Mouse (Mus musculus) lung, adult 2 months (tissue): ENCODE measurements at regions not wholly inside any gene's neighbourhood (a gene's known extent, or its start where the extent isn't known, plus 50 kb on each side); places are given as distances from the start of the nearest gene placed in this dataset.

ENCODE experiments used
- DNase-seq: peaks from one replicate; pipeline ENCODE4 v3.0.0; 2022
- H3K4me1 ChIP-seq: fragments of 200-500 bp; 2 replicates; pipeline ENCODE4 v1.6.1; 2011; ENCODE audit warnings: low read length; ENCODE audit not compliant: control insufficient read depth, insufficient read depth
- H3K4me3 ChIP-seq: fragments of 200-500 bp; replicated peaks from 2 replicates; pipeline ENCODE3; 2011; ENCODE audit warnings: low read depth, mild to moderate bottlenecking, control low read depth, low read length; ENCODE audit errors: extremely low read depth
- CTCF ChIP-seq: fragments of 200-500 bp; IDR thresholded peaks from 2 replicates; pipeline ENCODE4 v1.5.1; 2011; ENCODE audit warnings: mild to moderate bottlenecking, low read length, control low read depth; ENCODE audit not compliant: insufficient read depth
- POLR2A ChIP-seq: fragments of 200-500 bp; IDR thresholded peaks from 2 replicates; pipeline ENCODE4 v1.6.1; 2011; ENCODE audit warnings: low read depth, mild to moderate bottlenecking, control low read depth, low read length, borderline replicate concordance; ENCODE audit errors: extremely low read depth
- WGBS: fragments of 180-500 bp; shearing (Covaris S2); methylation state at CpG from one replicate; pipeline ENCODE4 v1.1.7; 2018; 5-methylcytosine and 5-hydroxymethylcytosine counted together

DNA sequence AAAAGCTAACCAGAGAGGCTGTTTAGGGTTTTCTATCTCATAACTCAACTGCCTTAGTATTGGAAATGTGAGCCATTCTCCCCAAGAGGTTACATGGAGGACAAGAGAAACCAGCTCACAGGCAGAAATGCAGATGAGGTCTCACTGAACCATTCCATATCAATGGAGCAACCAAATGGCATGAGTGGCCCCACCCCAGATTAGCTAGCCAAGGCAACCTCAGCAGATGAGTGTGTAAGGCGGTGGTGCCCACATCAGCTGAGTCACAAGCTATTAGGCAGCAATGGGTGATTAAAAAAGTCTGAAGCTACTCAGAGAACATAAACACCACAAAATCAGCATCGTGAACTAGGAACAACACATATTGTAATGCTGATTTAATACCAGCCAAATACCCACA lies 133.2 kb downstream of the Lpin1 start:
- TF ChIP-seq POLR2A: no peak
- no peak for TF ChIP-seq CTCF
- Histone ChIP-seq H3K4me1 (no peaks in the 10 kb centered on the region), H3K4me3 (no peak overlapping the region)
- WGBS: 71% methylated on average over 2 of the region's 2 CpGs
- no peak for DNase-seq

DNA sequence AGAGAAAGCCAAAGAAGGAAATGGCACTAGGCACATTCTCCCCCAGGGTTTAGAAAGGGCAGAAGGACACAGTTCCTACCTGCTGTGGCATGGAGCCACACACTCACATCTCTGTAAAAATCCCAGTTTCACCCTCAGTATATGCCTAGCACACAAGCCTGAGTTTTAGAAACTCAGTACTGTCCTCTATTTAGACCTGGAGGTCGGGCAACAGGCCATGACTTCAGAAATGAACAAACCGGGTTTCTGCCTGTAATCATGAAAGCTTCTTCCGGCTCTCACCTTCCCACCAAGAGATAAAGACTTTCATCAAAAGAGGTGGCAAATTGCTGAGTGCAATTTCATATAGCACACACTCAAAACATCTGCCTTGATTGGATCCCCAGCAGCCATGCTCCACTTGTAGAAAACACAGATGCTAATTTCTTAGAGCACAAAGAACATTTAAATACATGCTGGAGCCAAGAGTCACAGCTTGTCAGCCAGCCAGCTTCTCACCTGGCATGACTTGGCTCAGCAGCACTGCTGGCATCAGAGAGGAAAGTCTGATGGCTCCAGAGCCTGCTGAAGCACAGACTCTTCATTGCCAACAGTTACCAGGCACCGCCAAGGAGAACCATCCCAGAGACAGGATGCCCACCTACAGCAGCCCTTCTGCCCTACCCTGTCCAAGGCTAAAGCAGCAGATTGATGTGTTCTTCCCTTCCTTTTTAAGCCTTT lies 136.2 kb downstream of the Lpin1 start:
- 72% methylated on average over 4 of the region's 4 CpGs for WGBS
- H3K4me1 ChIP-seq: no peaks in the 10 kb centered on the region
- no peak for DNase-seq
- no peak for TF ChIP-seq POLR2A
- TF ChIP-seq CTCF: no peak
- no peak overlapping the region for H3K4me3 ChIP-seq

DNA sequence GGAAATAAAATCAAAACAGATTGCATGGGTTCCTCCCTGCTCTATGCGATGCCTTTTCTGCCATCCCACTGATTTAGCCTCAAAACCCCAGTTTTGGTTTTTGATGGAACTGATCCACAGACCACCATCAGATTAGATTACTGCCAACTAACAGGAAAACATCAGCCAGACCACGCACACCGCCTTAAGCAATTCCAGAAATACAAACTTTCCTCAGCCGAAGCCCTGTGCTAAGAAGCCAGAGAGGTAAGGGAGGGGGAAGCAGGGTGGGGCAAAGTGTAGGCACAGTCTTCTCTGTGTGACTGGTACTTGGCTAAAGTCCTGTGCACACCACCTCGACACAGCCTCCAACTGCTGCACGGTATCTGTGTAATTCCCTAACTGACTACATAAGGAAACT lies 153.3 kb downstream of the Lpin1 start:
- TF ChIP-seq CTCF: no peak
- no peak for TF ChIP-seq POLR2A
- 84% methylated on average over 6 of the region's 6 CpGs for WGBS
- no peak for DNase-seq
- Histone ChIP-seq H3K4me1 (no peaks in the 10 kb centered on the region), H3K4me3 (no peak overlapping the region)

DNA sequence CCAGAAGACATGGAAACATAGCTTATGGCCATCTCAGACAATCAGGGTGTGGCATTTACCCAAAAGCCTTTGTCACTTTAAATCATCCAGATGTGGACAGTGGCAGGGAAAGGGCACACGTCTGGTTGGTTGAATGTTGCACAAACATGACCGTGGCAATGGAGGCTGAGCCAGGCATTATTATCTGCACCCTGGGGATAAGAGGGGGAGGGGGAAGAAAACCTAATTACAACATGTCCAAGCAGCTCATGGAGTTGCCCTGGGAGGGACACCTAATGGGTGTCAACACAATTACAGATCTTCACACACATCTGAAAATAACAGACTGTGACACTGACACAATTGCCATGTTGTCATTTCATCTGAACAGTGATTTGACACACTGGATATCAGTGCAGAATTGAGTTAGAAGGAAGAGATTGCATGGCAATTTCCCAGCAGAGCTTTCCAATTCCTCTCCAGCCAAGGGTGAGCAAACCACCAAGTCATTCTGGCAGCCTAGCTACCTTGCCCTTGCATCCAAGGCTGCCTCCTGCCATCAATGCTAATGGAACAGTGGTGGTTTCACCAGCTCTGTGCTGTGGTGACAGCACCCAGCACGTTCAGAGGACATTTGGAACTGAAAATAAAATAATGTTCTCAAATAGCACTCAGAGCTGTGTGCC lies 159.9 kb downstream of the Lpin1 start:
- Histone ChIP-seq H3K4me3 (no peak overlapping the region), H3K4me1 (no peaks in the 10 kb centered on the region)
- WGBS: 50% methylated on average over 3 of the region's 3 CpGs
- DNase-seq: no peak
- no peak for TF ChIP-seq POLR2A
- TF ChIP-seq CTCF: no peak

DNA sequence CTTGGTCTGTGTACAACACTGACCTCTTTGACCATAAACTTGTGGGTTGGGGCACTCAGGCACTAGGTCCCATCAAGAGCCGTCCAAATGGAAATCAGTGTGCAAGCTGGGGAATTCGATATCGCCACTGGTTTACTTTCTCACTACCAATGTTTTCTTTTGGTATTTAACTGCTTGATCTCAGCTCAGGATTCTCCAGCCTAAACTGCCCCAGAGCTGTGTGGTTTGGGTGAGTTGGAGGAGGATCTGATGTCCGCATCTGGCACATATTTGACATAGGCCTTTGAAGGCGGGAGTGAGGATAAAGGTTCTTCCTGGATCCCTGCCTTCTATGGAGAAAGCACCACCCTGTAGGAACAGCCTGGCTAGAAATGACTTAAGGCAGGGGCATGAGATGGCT lies 172.0 kb downstream of the Lpin1 start:
- no peak for TF ChIP-seq POLR2A
- TF ChIP-seq CTCF: no peak
- H3K4me3 ChIP-seq: no peak overlapping the region
- H3K4me1 ChIP-seq: no peaks in the 10 kb centered on the region
- no peak for DNase-seq
- 85% methylated on average over 5 of the region's 5 CpGs for WGBS

DNA sequence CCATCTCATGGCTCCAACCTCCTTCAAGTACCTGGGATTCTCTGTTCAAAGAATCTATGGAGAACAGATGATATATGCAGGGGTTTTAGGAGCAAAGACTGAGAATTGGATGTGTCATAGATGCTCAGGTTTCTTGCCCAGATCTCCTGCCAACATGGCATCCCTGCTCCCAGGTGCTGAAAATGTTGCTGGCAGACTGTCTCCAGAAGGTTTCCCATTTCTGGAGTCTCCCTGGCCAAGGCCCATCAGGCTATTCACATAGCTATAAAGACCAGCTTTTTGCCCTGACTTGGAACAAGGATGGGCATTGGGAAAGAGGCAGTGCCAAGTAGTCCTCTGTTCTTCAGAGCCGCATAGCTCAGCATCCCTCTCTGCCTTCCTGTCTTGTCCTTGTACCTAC lies 173.8 kb downstream of the Lpin1 start:
- TF ChIP-seq POLR2A: no peak
- no peak for TF ChIP-seq CTCF
- WGBS: 100% methylated on average over 1 of the region's 1 CpGs
- DNase-seq: no peak
- H3K4me1 ChIP-seq: no peaks in the 10 kb centered on the region
- no peak overlapping the region for H3K4me3 ChIP-seq

DNA sequence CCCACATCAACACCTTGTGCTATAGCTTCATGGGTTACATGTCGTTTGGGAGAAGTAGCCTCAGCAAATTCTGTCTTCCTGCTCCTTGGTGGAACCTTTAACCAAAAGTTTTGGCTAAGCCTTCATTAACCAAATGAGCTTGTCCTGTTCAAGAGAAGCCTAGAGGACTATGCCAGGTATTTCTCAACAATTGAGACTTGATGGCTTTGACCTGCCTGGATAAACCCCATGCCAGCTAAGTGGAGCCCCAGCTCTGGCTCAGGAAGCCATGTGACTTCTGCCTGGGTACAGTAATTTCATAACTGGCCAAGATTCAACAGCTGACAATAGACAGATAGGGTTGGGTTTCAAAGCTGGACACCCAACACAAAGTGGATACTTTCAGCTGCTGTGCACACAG lies 174.5 kb downstream of the Lpin1 start:
- TF ChIP-seq CTCF (no peak), POLR2A (no peak)
- WGBS: 57% methylated on average over 1 of the region's 1 CpGs
- Histone ChIP-seq H3K4me1 (no peaks in the 10 kb centered on the region), H3K4me3 (no peak overlapping the region)
- no peak for DNase-seq

DNA sequence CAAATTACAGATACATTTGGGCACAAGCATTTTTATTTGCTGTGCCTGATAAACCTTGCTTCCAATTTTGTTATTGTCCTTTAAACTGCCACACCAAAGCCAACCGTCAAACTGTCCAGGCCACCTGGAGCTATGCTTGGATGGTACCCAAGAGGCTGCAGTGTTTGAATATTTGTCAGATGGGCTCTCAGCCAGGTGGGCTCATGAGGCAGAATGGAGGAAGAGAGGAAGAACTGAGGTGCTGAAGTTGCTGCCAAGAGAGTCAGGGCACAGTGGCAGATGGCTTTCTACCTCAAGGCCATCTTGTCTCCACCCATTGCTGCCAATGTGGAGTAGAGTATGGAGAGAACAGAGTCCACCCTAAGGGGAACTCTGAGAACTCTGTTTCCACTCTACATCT lies 176.0 kb downstream of the Lpin1 start:
- Histone ChIP-seq H3K4me3 (no peak overlapping the region), H3K4me1 (no peaks in the 10 kb centered on the region)
- DNase-seq: no peak
- WGBS: 39% methylated on average over 1 of the region's 1 CpGs
- TF ChIP-seq CTCF: no peak
- TF ChIP-seq POLR2A: no peak

DNA sequence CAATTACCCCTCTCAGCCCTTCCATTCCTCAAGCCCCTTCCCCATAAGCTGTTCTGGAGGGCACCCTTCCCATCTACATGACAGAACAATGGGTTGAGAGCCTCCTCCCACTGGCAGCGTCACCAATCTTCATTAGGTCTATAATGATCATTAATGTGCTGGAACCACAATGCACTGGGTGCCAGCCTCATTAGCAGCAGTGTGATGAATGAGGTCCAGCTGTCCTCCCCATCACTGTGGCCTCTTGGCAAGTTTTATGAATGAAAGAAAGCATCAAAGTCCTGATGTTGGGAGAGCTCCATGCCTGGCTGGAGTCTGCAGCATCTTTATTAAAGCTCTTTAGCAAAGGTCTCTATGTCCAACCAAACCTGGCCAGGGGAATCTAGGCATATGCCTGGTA lies 176.5 kb downstream of the Lpin1 start:
- no peak for DNase-seq
- WGBS: 51% methylated on average over 1 of the region's 1 CpGs

DNA sequence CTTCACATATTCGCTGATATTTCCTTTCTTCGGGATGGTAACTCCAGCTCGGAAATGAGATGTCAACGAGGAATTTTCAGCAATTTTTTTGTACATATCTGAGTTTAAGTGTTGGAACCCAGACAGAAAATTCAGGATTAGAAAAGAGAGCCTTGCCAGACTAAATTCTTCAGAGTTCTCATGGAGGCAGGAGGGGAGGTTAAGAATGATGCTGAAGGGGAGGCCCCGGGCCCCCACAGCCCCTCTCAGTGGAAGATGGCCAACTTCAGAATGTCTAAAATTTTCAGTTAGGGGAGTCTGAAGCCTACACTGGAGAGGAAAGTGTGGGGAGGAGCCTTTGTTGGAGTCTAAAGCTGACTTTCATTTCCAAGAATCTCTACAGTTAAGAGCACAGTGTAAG lies 184.8 kb downstream of the Lpin1 start:
- TF ChIP-seq CTCF (no peak), POLR2A (no peak)
- 65% methylated on average over 5 of the region's 5 CpGs for WGBS
- Histone ChIP-seq H3K4me3 (no peak overlapping the region), H3K4me1 (no peaks in the 10 kb centered on the region)
- DNase-seq: no peak

More for the DNA sequence above, 176.5 kb downstream of the Lpin1 start:
- TF ChIP-seq POLR2A (no peak), CTCF (no peak)
- no peak overlapping the region for H3K4me3 ChIP-seq
- no peaks in the 10 kb centered on the region for H3K4me1 ChIP-seq

DNA sequence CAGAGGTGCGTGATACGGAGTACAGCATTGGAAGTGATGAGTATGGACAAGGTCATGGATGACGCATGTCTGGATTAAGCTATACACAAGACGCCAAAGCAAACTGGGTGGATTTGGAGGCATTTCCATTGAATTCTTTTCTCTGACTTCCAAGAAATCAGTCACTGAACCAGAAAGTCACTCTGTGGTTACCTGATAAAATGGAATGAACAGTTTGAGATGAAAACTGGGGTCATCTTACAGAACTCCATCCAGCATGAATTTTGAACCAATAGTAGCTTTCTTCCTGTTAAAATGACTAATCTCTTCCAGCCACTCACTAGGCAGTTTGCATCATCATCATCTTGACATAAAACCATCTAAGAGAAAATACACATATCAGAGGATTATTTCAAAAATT lies 186.2 kb downstream of the Lpin1 start:
- no peak for DNase-seq
- no peaks in the 10 kb centered on the region for H3K4me1 ChIP-seq
- 92% methylated on average over 4 of the region's 4 CpGs for WGBS
- H3K4me3 ChIP-seq: no peak overlapping the region
- TF ChIP-seq POLR2A: no peak

DNA sequence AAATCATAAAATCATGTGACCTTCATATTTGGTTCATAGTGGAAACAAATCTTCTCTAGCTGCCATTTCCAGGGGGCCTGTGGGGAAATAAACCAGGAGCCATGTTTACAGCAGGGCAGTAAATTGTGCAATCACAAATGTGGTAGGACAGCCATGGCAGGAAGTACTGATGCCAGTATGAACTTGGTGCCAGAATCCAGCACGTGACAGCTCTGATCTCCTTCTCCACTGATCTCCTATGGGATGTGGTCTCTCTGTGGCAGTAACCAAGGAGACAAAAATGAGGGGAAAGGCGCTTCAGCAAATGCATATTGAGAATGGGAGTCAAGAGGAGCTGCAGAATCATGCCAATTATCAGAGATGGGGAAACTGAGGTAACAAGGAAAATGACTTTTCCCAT lies 215.0 kb downstream of the Lpin1 start:
- WGBS: 68% methylated on average over 2 of the region's 2 CpGs
- no peak overlapping the region for H3K4me3 ChIP-seq
- TF ChIP-seq POLR2A (no peak), CTCF (no peak)
- DNase-seq: no peak
- no peaks in the 10 kb centered on the region for H3K4me1 ChIP-seq
